Mouse (Mus musculus): Measurements from ENCODE around the gene Gm9945. TPM values are rescaled to one million over a fixed set of nuclear protein-coding genes. Genes with fewer than 3 reads are reported as not detected.

Gm9945 gene
- total RNA-seq, 1 experiment from 2014 or later, result not detected

- ATAC-seq (replicated peaks; ENCODE audit: insufficient number of reproducible peaks, low FRiP score, low TSS enrichment, poor library complexity, severe bottlenecking), result no peak
These were observed 6.4 kb downstream of the Gm9945 start for GRCm38 (mm10) chr11:53486351-53486750.

- ATAC-seq (replicated peaks; ENCODE audit: insufficient number of reproducible peaks, low FRiP score, low TSS enrichment, poor library complexity, severe bottlenecking), result no peak
These were observed 7.0 kb downstream of the Gm9945 start for GRCm38 (mm10) chr11:53486822-53487594.

- no peak for ATAC-seq (replicated peaks; ENCODE audit: insufficient number of reproducible peaks, low FRiP score, low TSS enrichment, poor library complexity, severe bottlenecking)
These were observed 9.0 kb downstream of the Gm9945 start for GRCm38 (mm10) chr11:53489007-53489406.

GRCm38 (mm10) chr11:53489421-53489820 lies 9.5 kb downstream of the Gm9945 start:
- no peak for ATAC-seq (replicated peaks; ENCODE audit: insufficient number of reproducible peaks, low FRiP score, low TSS enrichment, poor library complexity, severe bottlenecking)

GRCm38 (mm10) chr11:53491954-53492401 lies 12.0 kb downstream of the Gm9945 start:
- ATAC-seq (replicated peaks; ENCODE audit: insufficient number of reproducible peaks, low FRiP score, low TSS enrichment, poor library complexity, severe bottlenecking), result no peak

- ATAC-seq (replicated peaks; ENCODE audit: insufficient number of reproducible peaks, low FRiP score, low TSS enrichment, poor library complexity, severe bottlenecking), result no peak
These were observed 13.4 kb downstream of the Gm9945 start for GRCm38 (mm10) chr11:53493243-53493955.

GRCm38 (mm10) chr11:53495417-53495816 lies 15.5 kb downstream of the Gm9945 start:
- ATAC-seq (replicated peaks; ENCODE audit: insufficient number of reproducible peaks, low FRiP score, low TSS enrichment, poor library complexity, severe bottlenecking), result no peak

GRCm38 (mm10) chr11:53496946-53497345 lies 17.0 kb downstream of the Gm9945 start:
- no peak for ATAC-seq (replicated peaks; ENCODE audit: insufficient number of reproducible peaks, low FRiP score, low TSS enrichment, poor library complexity, severe bottlenecking)

GRCm38 (mm10) chr11:53500569-53500968 lies 20.6 kb downstream of the Gm9945 start:
- no peak for ATAC-seq (replicated peaks; ENCODE audit: insufficient number of reproducible peaks, low FRiP score, low TSS enrichment, poor library complexity, severe bottlenecking)

- ATAC-seq (replicated peaks; ENCODE audit: insufficient number of reproducible peaks, low FRiP score, low TSS enrichment, poor library complexity, severe bottlenecking), result no peak
These were observed 22.2 kb downstream of the Gm9945 start for GRCm38 (mm10) chr11:53502039-53502765.

GRCm38 (mm10) chr11:53503738-53504137 lies 23.8 kb downstream of the Gm9945 start:
- ATAC-seq (replicated peaks; ENCODE audit: insufficient number of reproducible peaks, low FRiP score, low TSS enrichment, poor library complexity, severe bottlenecking), result no peak

- no peak for ATAC-seq (replicated peaks; ENCODE audit: insufficient number of reproducible peaks, low FRiP score, low TSS enrichment, poor library complexity, severe bottlenecking)
These were observed 24.4 kb downstream of the Gm9945 start for GRCm38 (mm10) chr11:53504376-53504775.

- no peak for ATAC-seq (replicated peaks; ENCODE audit: insufficient number of reproducible peaks, low FRiP score, low TSS enrichment, poor library complexity, severe bottlenecking)
These were observed 25.2 kb downstream of the Gm9945 start for GRCm38 (mm10) chr11:53505026-53505663.

- ATAC-seq (replicated peaks; ENCODE audit: insufficient number of reproducible peaks, low FRiP score, low TSS enrichment, poor library complexity, severe bottlenecking), result no peak
These were observed 27.3 kb downstream of the Gm9945 start for GRCm38 (mm10) chr11:53507098-53507805.

- no peak for ATAC-seq (replicated peaks; ENCODE audit: insufficient number of reproducible peaks, low FRiP score, low TSS enrichment, poor library complexity, severe bottlenecking)
These were observed 28.2 kb downstream of the Gm9945 start for GRCm38 (mm10) chr11:53508152-53508551.

GRCm38 (mm10) chr11:53508591-53508990 lies 28.6 kb downstream of the Gm9945 start:
- no peak for ATAC-seq (replicated peaks; ENCODE audit: insufficient number of reproducible peaks, low FRiP score, low TSS enrichment, poor library complexity, severe bottlenecking)

- no peak for ATAC-seq (replicated peaks; ENCODE audit: insufficient number of reproducible peaks, low FRiP score, low TSS enrichment, poor library complexity, severe bottlenecking)
These were observed 30.4 kb downstream of the Gm9945 start for GRCm38 (mm10) chr11:53510351-53510750.
